Mouse (Mus musculus): ENCODE data around the gene 4930544D05Rik. TPM values are rescaled to one million over a fixed set of nuclear protein-coding genes. Genes with fewer than 3 reads are reported as not detected.

The 4930544D05Rik gene
- polyA plus RNA-seq, 1 experiment from 2014 or later, result not detected

DNA sequence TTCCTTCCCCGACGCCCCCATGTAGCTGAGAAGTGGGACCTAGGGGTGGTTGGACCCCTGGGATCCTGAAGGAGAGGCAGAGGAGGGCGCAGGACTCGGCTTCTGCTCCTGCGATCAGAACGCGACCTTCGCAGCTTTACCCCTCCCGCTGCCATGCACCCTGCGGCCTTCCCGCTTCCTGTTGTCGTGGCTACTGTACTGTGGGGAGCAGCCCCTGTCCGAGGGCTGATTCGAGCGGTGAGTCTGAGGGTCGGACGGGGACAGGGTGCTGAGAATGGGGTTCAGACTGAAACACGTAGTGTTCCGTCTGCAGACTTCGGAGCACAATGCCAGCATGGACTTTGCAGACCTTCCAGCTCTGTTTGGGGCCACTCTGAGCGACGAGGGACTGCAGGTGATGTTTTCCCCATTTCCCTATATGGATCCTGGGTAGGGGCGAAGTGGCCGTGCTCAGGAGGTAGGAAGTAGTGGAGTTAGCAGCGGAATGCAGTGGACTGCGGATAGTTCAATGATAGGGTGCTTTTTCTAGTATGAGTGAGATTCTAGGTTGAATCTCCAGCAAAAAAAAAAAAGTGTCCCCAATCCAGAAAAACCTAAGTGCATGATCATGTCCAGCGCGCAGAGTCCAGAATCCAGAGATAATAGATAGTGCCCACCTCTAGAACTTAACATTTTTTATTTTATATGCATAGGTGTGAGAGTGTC lies 32.2 kb downstream of the 4930544D05Rik start:
- 3% methylated on average over 28 of the region's 28 CpGs for WGBS
- Histone ChIP-seq H3K27ac (replicated peaks in 1 of 2; ENCODE audit: control insufficient read depth in 1 of 2, insufficient read depth in 1 of 2, low read depth in 2 of 2, low read length in 2 of 2) (peak overlapping the region; percentile 92 to 97), H3K9ac (ENCODE audit: low read length) (peak overlapping the region; percentile 83), H3K27me3 (ENCODE audit: control insufficient read depth, insufficient read depth, low read length) (no peaks in the 10 kb centered on the region), H3K36me3 (ENCODE audit: control insufficient read depth, insufficient read depth, low read length) (peaks cover 76% of the 10 kb centered on the region), H3K4me1 (ENCODE audit: control insufficient read depth in 2 of 2, insufficient read depth in 2 of 2, low read length in 2 of 2) (peaks cover 20 to 51% of the 10 kb centered on the region in 2 experiments), H3K9me3 (ENCODE audit: control insufficient read depth, low read length) (no peaks in the 10 kb centered on the region), H3K4me3 (ENCODE audit: control insufficient read depth in 1 of 2, insufficient read depth in 1 of 2, low read depth in 1 of 2, low read length in 2 of 2) (peak overlapping the region; percentile 56 to 66), H3K4me2 (ENCODE audit: low read length) (peak overlapping the region; percentile 99)
- no peak for ATAC-seq (ENCODE audit: insufficient number of reproducible peaks, insufficient read depth, low FRiP score, low read depth)

DNA sequence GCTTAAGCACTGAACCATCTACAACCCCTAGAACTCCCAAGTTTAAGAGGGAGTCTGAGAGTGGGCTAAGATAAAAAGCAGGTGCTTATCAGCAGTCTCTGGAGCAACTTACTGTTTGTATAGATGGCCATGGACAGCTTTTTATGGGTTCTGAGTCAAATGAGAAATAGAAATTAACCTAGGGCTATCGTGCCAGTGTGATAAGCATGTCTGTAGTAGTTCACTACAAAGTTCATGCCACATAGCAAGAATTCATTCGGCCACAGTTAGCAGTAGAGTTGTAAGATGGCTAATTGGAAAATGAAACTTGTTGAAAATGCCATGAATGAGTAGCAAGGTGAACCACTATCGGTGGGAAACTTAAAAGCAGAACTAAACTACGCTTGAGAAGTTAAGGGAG lies 32.9 kb downstream of the 4930544D05Rik start:
- peak overlapping the region; percentile 83 for H3K9ac ChIP-seq (ENCODE audit: low read length)
- no peak for ATAC-seq (ENCODE audit: insufficient number of reproducible peaks, insufficient read depth, low FRiP score, low read depth)
- H3K27ac ChIP-seq (replicated peaks in 1 of 2; ENCODE audit: control insufficient read depth in 1 of 2, insufficient read depth in 1 of 2, low read depth in 2 of 2, low read length in 2 of 2), result peak overlapping the region in 1 of 2 experiments; percentile 97; a peak in 2 of 4 replicates
- WGBS, result 73% methylated on average over 4 of the region's 4 CpGs
- peak overlapping the region; percentile 14 to 66; a peak in 3 of 4 replicates for H3K4me3 ChIP-seq (ENCODE audit: control insufficient read depth in 1 of 2, insufficient read depth in 1 of 2, low read depth in 1 of 2, low read length in 2 of 2)
- H3K4me1 ChIP-seq (ENCODE audit: control insufficient read depth in 2 of 2, insufficient read depth in 2 of 2, low read length in 2 of 2), result peaks cover 20 to 54% of the 10 kb centered on the region in 2 experiments
- no peaks in the 10 kb centered on the region for H3K9me3 ChIP-seq (ENCODE audit: control insufficient read depth, low read length)
- peaks cover 73% of the 10 kb centered on the region for H3K36me3 ChIP-seq (ENCODE audit: control insufficient read depth, insufficient read depth, low read length)
- H3K27me3 ChIP-seq (ENCODE audit: control insufficient read depth, insufficient read depth, low read length), result no peaks in the 10 kb centered on the region
- peak overlapping the region; percentile 99 for H3K4me2 ChIP-seq (ENCODE audit: low read length)

DNA sequence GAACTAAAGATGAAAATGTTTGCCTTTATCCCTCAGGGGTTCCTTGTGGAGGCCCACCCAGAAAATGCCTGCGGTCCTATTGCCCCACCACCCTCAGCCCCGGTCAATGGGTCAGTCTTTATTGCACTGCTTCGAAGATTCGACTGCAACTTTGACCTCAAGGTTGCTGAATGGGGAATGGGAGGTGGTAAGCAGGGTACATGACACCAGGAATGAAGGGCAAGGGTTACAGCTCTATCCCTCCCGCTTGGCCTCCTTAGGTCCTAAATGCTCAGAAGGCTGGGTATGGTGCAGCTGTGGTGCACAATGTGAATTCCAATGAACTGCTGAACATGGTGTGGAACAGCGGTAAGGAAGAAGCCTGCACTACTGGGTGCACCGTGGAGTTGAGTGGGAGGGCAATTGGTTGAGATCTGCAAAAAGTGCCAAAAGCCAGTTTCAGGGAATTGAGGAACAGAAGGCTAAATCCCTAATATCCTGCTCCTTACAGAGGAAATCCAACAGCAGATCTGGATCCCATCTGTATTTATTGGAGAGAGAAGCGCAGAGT lies 33.6 kb downstream of the 4930544D05Rik start:
- Histone ChIP-seq H3K4me2 (ENCODE audit: low read length) (peak overlapping the region; percentile 99; the same call in 1 of the 2 replicates), H3K9ac (ENCODE audit: low read length) (no peak overlapping the region), H3K4me1 (ENCODE audit: control insufficient read depth in 2 of 2, insufficient read depth in 2 of 2, low read length in 2 of 2) (peaks cover 20 to 54% of the 10 kb centered on the region in 2 experiments), H3K27me3 (ENCODE audit: control insufficient read depth, insufficient read depth, low read length) (no peaks in the 10 kb centered on the region), H3K27ac (replicated peaks in 1 of 2; ENCODE audit: control insufficient read depth in 1 of 2, insufficient read depth in 1 of 2, low read depth in 2 of 2, low read length in 2 of 2) (no peak overlapping the region), H3K4me3 (ENCODE audit: control insufficient read depth in 1 of 2, insufficient read depth in 1 of 2, low read depth in 1 of 2, low read length in 2 of 2) (no peak overlapping the region), H3K9me3 (ENCODE audit: control insufficient read depth, low read length) (no peaks in the 10 kb centered on the region), H3K36me3 (ENCODE audit: control insufficient read depth, insufficient read depth, low read length) (peaks cover 66% of the 10 kb centered on the region)
- ATAC-seq (ENCODE audit: insufficient number of reproducible peaks, insufficient read depth, low FRiP score, low read depth), result no peak
- WGBS, result 80% methylated on average over 8 of the region's 8 CpGs

DNA sequence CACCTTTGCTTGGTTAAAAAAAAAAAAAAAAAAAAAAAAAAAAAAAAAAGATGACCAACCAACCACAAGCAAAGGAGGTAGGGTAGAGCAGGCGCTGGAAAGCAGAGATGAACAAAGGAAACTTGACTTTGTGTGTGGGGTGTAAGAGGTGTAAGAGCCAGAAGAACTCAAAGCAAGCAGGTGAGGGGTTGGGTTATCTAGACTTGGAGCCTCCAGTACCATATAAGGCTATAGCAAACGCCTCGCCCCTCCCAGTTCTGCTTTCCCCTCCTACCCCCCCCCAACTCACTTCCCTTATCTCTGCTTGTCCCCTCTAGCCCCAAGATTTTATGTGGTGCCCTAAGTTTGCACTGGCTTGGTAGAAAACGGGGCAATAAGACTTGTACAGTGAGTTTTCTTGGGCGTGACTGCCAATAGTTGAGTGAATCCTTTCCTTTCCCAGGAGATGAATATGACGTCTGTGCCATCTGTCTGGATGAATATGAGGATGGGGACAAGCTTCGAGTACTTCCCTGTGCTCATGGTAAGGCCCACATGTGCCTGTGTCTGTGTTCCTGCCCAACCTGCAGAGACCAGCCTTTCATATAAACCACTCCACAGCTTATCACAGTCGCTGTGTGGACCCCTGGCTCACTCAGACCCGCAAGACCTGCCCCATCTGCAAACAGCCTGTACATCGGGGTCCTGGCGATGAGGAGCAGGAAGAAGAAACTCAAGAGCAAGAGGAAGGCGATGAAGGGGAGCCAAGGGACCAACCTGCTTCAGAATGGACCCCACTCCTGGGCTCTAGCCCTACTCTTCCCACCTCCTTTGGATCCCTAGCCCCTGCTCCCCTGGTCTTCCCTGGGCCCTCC lies 34.9 kb downstream of the 4930544D05Rik start:
- Histone ChIP-seq H3K9ac (ENCODE audit: low read length) (peak overlapping the region; percentile 21; the same call in 1 of the 2 replicates), H3K4me2 (ENCODE audit: low read length) (0 out of 2 replicates have a peak overlapping the region, but pooled peaks have one; percentile 12), H3K4me1 (ENCODE audit: control insufficient read depth in 2 of 2, insufficient read depth in 2 of 2, low read length in 2 of 2) (peaks cover 16 to 49% of the 10 kb centered on the region in 2 experiments), H3K27me3 (ENCODE audit: control insufficient read depth, insufficient read depth, low read length) (no peaks in the 10 kb centered on the region), H3K9me3 (ENCODE audit: control insufficient read depth, low read length) (no peaks in the 10 kb centered on the region), H3K36me3 (ENCODE audit: control insufficient read depth, insufficient read depth, low read length) (peaks cover 53% of the 10 kb centered on the region), H3K27ac (replicated peaks in 1 of 2; ENCODE audit: control insufficient read depth in 1 of 2, insufficient read depth in 1 of 2, low read depth in 2 of 2, low read length in 2 of 2) (peak overlapping the region in 1 of 2 experiments; percentile 12; a peak in 2 of 4 replicates), H3K4me3 (ENCODE audit: control insufficient read depth in 1 of 2, insufficient read depth in 1 of 2, low read depth in 1 of 2, low read length in 2 of 2) (no peak overlapping the region)
- no peak for ATAC-seq (ENCODE audit: insufficient number of reproducible peaks, insufficient read depth, low FRiP score, low read depth)
- 68% methylated on average over 12 of the region's 12 CpGs for whole genome bisulfite sequencing

- Histone ChIP-seq H3K9ac (ENCODE audit: low read length) (peak overlapping the region; percentile 21; the same call in 1 of the 2 replicates), H3K27ac (replicated peaks in 1 of 2; ENCODE audit: control insufficient read depth in 1 of 2, insufficient read depth in 1 of 2, low read depth in 2 of 2, low read length in 2 of 2) (peak overlapping the region in 1 of 2 experiments; percentile 12; a peak in 1 of 4 replicates), H3K4me1 (ENCODE audit: control insufficient read depth in 2 of 2, insufficient read depth in 2 of 2, low read length in 2 of 2) (peaks cover 14 to 45% of the 10 kb centered on the region in 2 experiments), H3K9me3 (ENCODE audit: control insufficient read depth, low read length) (no peaks in the 10 kb centered on the region), H3K4me2 (ENCODE audit: low read length) (peak overlapping the region; percentile 13; the same call in 1 of the 2 replicates), H3K4me3 (ENCODE audit: control insufficient read depth in 1 of 2, insufficient read depth in 1 of 2, low read depth in 1 of 2, low read length in 2 of 2) (no peak overlapping the region), H3K27me3 (ENCODE audit: control insufficient read depth, insufficient read depth, low read length) (no peaks in the 10 kb centered on the region), H3K36me3 (ENCODE audit: control insufficient read depth, insufficient read depth, low read length) (peaks cover 50% of the 10 kb centered on the region)
- 52% methylated on average over 2 of the region's 2 CpGs for WGBS
- ATAC-seq (ENCODE audit: insufficient number of reproducible peaks, insufficient read depth, low FRiP score, low read depth), result no peak
These were observed 35.7 kb downstream of the 4930544D05Rik start for GRCm38 (mm10) chr11:70651391-70651790.

DNA sequence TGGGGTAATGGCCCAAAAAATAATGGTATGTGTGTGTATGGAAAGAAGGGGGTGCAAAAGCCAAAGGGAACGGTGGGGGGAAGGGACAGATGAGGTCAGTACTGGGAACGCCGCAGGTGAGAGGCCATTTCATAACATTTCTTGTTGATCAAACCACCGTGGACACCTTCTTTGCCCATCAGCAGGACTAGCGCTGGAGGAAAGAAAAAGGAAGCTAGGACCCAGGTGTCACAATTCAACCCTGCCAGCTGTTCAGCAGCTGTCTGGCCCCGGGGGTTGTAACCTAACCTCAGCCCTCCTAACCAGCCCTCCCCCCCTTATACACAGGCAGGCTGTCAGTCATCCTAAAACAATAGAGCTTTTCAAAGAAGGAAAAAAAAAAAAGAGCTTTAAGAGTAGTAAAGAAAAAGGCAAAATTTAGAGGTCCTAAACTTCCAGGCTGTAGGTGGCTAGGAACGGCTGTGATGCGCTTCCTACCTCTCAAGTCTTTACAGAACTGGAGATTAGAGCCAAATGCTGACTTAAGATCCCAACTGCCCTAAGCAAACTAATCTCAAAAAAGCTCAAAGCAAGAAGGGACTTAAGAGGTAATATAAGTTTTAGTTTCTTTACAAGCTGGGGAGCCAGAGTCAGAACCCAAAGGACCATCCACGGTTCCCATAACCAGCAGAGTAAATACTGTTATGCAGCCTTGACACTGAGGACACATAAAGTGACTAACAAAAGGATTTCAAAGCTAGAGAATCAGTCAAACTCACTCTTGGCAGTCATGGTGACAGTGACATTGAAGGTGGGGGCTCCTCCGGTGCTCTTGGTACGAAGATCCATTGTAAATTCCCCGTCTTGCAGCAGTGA lies 36.6 kb downstream of the 4930544D05Rik start:
- peak overlapping the region; percentile 90 for H3K4me2 ChIP-seq (ENCODE audit: low read length)
- peak overlapping the region; percentile 99 for H3K9ac ChIP-seq (ENCODE audit: low read length)
- H3K4me1 ChIP-seq (ENCODE audit: control insufficient read depth in 2 of 2, insufficient read depth in 2 of 2, low read length in 2 of 2), result peaks cover 21 to 53% of the 10 kb centered on the region in 2 experiments
- peak overlapping the region; percentile 21 to 50; a peak in 1 of 4 replicates for H3K27ac ChIP-seq (replicated peaks in 1 of 2; ENCODE audit: control insufficient read depth in 1 of 2, insufficient read depth in 1 of 2, low read depth in 2 of 2, low read length in 2 of 2)
- no peak for ATAC-seq (ENCODE audit: insufficient number of reproducible peaks, insufficient read depth, low FRiP score, low read depth)
- H3K9me3 ChIP-seq (ENCODE audit: control insufficient read depth, low read length), result no peaks in the 10 kb centered on the region
- 58% methylated on average over 12 of the region's 12 CpGs for WGBS
- no peaks in the 10 kb centered on the region for H3K27me3 ChIP-seq (ENCODE audit: control insufficient read depth, insufficient read depth, low read length)
- peaks cover 50% of the 10 kb centered on the region for H3K36me3 ChIP-seq (ENCODE audit: control insufficient read depth, insufficient read depth, low read length)
- H3K4me3 ChIP-seq (ENCODE audit: control insufficient read depth in 1 of 2, insufficient read depth in 1 of 2, low read depth in 1 of 2, low read length in 2 of 2), result peak overlapping the region; percentile 79 to 97
